Mouse (Mus musculus) T-cell, adult 66 days (primary cell): ENCODE data around the gene Orm3. TPM values are rescaled to one million over a fixed set of nuclear protein-coding genes. Genes with fewer than 3 reads are reported as not detected.

Experiments used
- total RNA-seq, 2 experiments: library from RNA; stranded (reverse); gene quantifications; 3 replicates in 1 of 2; 4 replicates in 1 of 2; pipeline ENCODE4 v1.2.4; 2023

The Orm3 gene
- total RNA-seq = not detected

DNA sequence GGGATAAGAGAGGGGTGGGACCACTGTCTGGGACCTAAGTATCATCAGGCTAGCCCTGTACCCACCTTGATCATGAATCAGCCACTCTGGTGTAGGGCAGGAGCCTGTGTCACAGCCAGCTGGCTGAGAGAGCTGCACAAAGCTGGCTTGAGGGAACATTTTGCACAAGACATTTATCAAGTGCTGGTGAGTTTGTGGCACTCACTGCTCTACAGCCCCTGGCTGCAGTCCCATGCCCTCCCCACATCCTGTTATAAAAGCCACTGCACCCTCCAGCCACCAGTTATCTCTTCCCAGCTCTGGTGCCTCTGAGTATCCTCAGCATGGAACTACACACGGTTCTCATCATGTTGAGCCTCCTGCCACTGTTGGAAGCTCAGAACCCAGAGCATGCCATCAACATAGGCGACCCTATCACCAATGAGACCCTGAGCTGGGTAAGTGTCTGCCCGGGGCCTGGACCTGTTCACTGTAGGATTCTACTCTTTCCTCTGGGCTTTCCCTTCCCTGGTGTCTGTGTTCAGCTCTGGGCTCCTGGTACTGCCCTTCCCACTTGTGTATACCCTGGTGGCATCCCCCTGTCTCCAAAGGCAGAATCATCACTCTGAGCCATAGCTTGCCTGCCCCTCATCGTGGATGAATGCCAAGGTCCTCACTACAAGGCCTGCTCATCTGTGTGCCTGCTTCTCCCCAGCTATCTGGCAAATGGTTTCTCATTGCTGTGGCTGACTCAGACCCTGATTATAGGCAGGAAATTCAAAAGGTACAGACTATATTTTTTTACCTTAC, at the start of gene Orm3:
Gene Orm3, plus strand, starts transcription at position 286 of the 789 bp plus-strand sequence.

DNA sequence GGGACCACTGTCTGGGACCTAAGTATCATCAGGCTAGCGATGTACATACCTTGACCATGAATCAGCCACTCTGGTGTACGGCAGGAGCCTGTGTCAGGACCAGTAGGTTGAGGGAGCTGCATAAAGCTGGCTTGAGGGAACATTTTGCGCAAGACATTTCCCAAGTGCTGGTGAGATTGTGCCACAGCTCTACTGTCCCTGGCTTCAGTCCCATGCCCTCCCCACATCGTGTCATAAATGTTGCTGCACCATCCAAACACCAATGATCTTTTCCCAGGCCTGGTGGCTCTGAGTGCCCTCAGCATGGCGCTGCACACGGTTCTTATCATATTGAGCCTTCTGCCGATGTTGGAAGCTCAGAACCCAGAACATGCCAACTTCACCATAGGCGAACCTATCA, 11.7 kb upstream of the Orm3 start, which contains the start of gene Orm1:
Gene Orm1, plus strand, starts transcription at position 266 of the 400 bp plus-strand sequence.

DNA sequence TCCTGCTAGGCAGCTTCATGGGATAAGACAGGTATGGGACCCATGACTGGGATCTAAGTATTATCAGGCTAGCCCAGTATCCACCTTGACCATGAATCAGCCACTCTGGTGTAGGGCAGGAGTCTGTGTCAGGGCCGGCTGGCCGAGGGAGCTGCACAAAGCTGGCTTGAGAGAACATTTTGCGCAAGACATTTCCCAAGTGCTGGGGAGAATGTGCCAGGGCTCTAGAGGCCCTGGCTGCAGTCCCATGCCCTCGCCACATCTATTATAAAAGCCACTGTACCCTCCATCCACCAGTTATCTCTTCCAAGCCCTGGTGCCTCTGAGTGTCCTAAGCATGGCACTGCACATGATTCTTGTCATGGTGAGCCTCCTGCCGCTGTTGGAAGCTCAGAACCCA, 6.2 kb downstream of the Orm3 start, which contains the start of gene Orm2:
Gene Orm2, plus strand, starts transcription at position 300 of the 400 bp plus-strand sequence.

DNA sequence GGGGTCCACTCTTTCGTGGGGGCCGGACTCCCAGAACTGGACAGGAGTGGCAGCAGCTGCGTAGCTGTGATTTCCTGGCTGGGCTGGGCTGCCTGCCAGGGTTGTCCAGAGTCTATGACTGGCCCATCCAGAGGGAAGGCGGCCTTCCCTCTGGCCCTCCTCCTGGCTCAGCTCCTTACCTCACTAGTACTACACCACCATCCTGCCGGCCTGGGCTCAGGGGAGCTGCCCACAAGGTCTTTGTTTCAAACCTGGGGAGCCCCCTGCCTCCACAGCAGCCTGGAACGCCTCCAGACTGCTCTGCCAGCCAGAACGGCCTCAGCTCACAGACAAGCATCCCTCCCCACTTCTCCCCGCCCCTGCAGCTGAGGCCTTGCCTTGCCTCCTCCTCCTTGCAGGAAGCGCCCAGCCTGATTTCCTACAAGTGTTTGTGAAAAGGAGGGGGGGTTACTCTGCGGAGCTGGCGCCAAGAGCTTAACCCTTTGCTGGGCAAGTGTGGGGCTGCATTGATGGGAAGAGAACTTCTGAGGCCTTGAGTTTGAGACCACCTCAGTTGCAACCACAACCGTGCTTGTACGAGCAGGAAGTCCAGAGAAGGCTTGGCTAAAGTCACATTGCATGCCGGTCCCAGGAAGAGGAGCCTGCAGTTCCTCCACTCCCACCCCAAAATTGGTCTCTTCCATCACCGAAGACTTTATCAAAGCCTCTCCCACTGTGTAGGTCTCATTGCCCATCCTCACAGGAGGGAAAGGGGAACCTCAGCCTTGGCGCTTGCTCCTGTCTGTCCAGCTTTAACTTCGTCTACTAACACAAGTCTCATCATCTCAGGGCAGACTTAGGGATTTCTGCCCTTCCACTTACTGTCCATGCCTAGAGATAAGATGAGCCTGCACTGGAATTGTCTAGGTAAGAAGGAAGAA, 47.3 kb downstream of the Orm3 start, which contains the start of gene Akna:
Gene Akna, minus strand, starts transcription at position 315 of the 920 bp plus-strand sequence.

Other genes starting within 250 kb of the Orm3 start
- gene Ambp, start 201.4 kb upstream of the Orm3 start, total RNA-seq = not detected
- gene Kif12, start 184.0 kb upstream of the Orm3 start, total RNA-seq = not detected
- 1 to 10 TPM in 1 of 2 experiments, under 1 TPM in 1; 0.59 to 1.2 TPM for gene Col27a1, start 142.2 kb upstream of the Orm3 start, total RNA-seq
- gene Orm1, start 11.6 kb upstream of the Orm3 start, total RNA-seq = not detected
- gene Orm2, start 6.3 kb downstream of the Orm3 start, total RNA-seq = not detected
- 100 to 1,000 TPM; 328 to 372 TPM for gene Akna, start 47.2 kb downstream of the Orm3 start, total RNA-seq
- 10 to 100 TPM in 1 of 2 experiments, 1 to 10 TPM in 1; 8.3 to 10.2 TPM for gene Whrn, start 139.8 kb downstream of the Orm3 start, total RNA-seq
- 10 to 100 TPM; 64.4 to 72.1 TPM for gene Atp6v1g1, start 188.6 kb downstream of the Orm3 start, total RNA-seq
- 10 to 100 TPM; 20.8 to 23.9 TPM for gene Tmem268, start 202.6 kb downstream of the Orm3 start, total RNA-seq
- gene Gm11213, start 249.1 kb downstream of the Orm3 start, total RNA-seq = not detected